8 mouse cellular contexts compared by ENCODE assay signal in genomic region chr17:27071630-27072029, GRCm38 (mm10). TPM values are rescaled to one million over a fixed set of nuclear protein-coding genes. Genes with fewer than 3 reads are reported as not detected.
A peak's percentile ranks its signal among the peaks of the same experiment; 100 is the strongest.
DNase-seq lines count a peak whose midpoint lies in the region; ATAC-seq lines count a peak whose summit lies in the region.

No protein-coding gene starts in this region.

- ATAC-seq in megakaryocyte, adult 5-6 weeks (ENCODE audit: poor library complexity, severe bottlenecking): no peak

- intact Hi-C loops in left cerebral cortex, postnatal 4 days (cut with DNase I): no loop called here
- intact Hi-C loops in left cerebral cortex, postnatal 36 days (cut with DNase I): no loop called here

- peak; percentile 58 for DNase-seq in adrenal gland, adult 2 months
- no peak for DNase-seq in adrenal gland, adult 8-10 months
- DNase-seq in left cerebral cortex, postnatal 4 days: peak; percentile 56
- DNase-seq in left cerebral cortex, postnatal 36 days (ENCODE audit: low spot score in 2 of 2): no peak
- DNase-seq in brain, adult 2 months (ENCODE audit: low read depth, low spot score): peak; percentile 97
- DNase-seq in lung, postnatal 10 days: peak; percentile 69
- DNase-seq in urinary bladder, adult 18-20 months (ENCODE audit: low spot score in 2 of 2): no peak

RNA-seq across cellular contexts. Expression of gene Itpr3, which starts 14.5 kb away (rescaled TPM):
- 1 to 10 TPM; 5.0 to 6.7 TPM for total RNA-seq in adrenal gland, adult 2 months (2021)
- polyA plus RNA-seq in adrenal gland, adult 2 months (2012; rRNA removed): 6.0 and 6.9 TPM in 2 replicates
- total RNA-seq in adrenal gland, adult 8-10 months (2022): 10 to 100 TPM in 2 of 4 experiments, 1 to 10 TPM in 2; 7.6 to 16.6 (median 11.2) TPM
- total RNA-seq in left cerebral cortex, postnatal 4 days (2021): 1 to 10 TPM; 2.2 to 2.8 TPM
- 1 to 10 TPM; 2.0 to 3.4 TPM for total RNA-seq in left cerebral cortex, postnatal 36 days (2021)
- 5.9 and 6.2 TPM in 2 replicates for total RNA-seq in megakaryocyte, adult 5-6 weeks (2015)
- total RNA-seq in megakaryocyte, adult 5-6 weeks (2017): 10.9 and 12.2 TPM in 2 replicates

RNA-seq across cellular contexts. Expression of gene Bak1, which starts 42.8 kb away (rescaled TPM):
- total RNA-seq in adrenal gland, adult 2 months (2021): 10 to 100 TPM; 35.0 to 41.6 TPM
- polyA plus RNA-seq in adrenal gland, adult 2 months (2012; rRNA removed): 45.3 and 57.4 TPM in 2 replicates
- 10 to 100 TPM; 30.6 to 34.9 (median 32.4) TPM for total RNA-seq in adrenal gland, adult 8-10 months (2022)
- total RNA-seq in left cerebral cortex, postnatal 4 days (2021): 10 to 100 TPM; 30.0 to 33.9 TPM
- 10 to 100 TPM; 13.9 to 16.5 TPM for total RNA-seq in left cerebral cortex, postnatal 36 days (2021)
- total RNA-seq in megakaryocyte, adult 5-6 weeks (2015): 115 and 120 TPM in 2 replicates
- total RNA-seq in megakaryocyte, adult 5-6 weeks (2017): 70.4 and 71.5 TPM in 2 replicates

Comparison
In these comparisons a context has a peak if more than half of its experiments do, and no peak if none do; other contexts are left out.
1. DNase-seq: peak in adrenal gland, adult 2 months (single experiment), left cerebral cortex, postnatal 4 days (single experiment), brain, adult 2 months (single experiment) and lung, postnatal 10 days (single experiment); none in adrenal gland, adult 8-10 months (single experiment), left cerebral cortex, postnatal 36 days (0 of 2) and urinary bladder, adult 18-20 months (0 of 2).